Mouse (Mus musculus): Measurements from ENCODE around the gene Shank1.

Gene Shank1

GRCm38 (mm10) chr7:44337121-44337849 lies 27.2 kb downstream of the Shank1 start:
- no peak for DNase-seq (ENCODE audit: extremely low read depth, insufficient read length, low spot score)

GRCm38 (mm10) chr7:44340226-44340625 lies 30.2 kb downstream of the Shank1 start:
- no peak for DNase-seq (ENCODE audit: extremely low read depth, insufficient read length, low spot score)

GRCm38 (mm10) chr7:44341119-44341518 lies 31.1 kb downstream of the Shank1 start:
- no peak for DNase-seq (ENCODE audit: extremely low read depth, insufficient read length, low spot score)

- no peak for DNase-seq (ENCODE audit: extremely low read depth, insufficient read length, low spot score)
Measured at GRCm38 (mm10) chr7:44341714-44342113, 31.7 kb downstream of the Shank1 start.

- no peak for DNase-seq (ENCODE audit: extremely low read depth, insufficient read length, low spot score)
Measured at GRCm38 (mm10) chr7:44343459-44344015, 33.5 kb downstream of the Shank1 start.

- peak; percentile 51 for DNase-seq (ENCODE audit: extremely low read depth, insufficient read length, low spot score)
Measured at GRCm38 (mm10) chr7:44344622-44345021, 34.6 kb downstream of the Shank1 start.

- DNase-seq (ENCODE audit: extremely low read depth, insufficient read length, low spot score): no peak
Measured at GRCm38 (mm10) chr7:44349043-44349442, 39.0 kb downstream of the Shank1 start.

GRCm38 (mm10) chr7:44350957-44351711 lies 41.1 kb downstream of the Shank1 start:
- no peak for DNase-seq (ENCODE audit: extremely low read depth, insufficient read length, low spot score)

GRCm38 (mm10) chr7:44351881-44352749 lies 42.1 kb downstream of the Shank1 start:
- no peak for DNase-seq (ENCODE audit: extremely low read depth, insufficient read length, low spot score)

- no peak for DNase-seq (ENCODE audit: extremely low read depth, insufficient read length, low spot score)
Measured at GRCm38 (mm10) chr7:44352750-44353600, 42.9 kb downstream of the Shank1 start.

- DNase-seq (ENCODE audit: extremely low read depth, insufficient read length, low spot score): no peak
Measured at GRCm38 (mm10) chr7:44353601-44354340, 43.7 kb downstream of the Shank1 start.

GRCm38 (mm10) chr7:44355411-44355810 lies 45.4 kb downstream of the Shank1 start:
- no peak for DNase-seq (ENCODE audit: extremely low read depth, insufficient read length, low spot score)

GRCm38 (mm10) chr7:44356590-44357481 lies 46.8 kb downstream of the Shank1 start:
- DNase-seq (ENCODE audit: extremely low read depth, insufficient read length, low spot score): no peak

- no peak for DNase-seq (ENCODE audit: extremely low read depth, insufficient read length, low spot score)
Measured at GRCm38 (mm10) chr7:44357531-44357930, 47.5 kb downstream of the Shank1 start.

- DNase-seq (ENCODE audit: extremely low read depth, insufficient read length, low spot score): no peak
Measured at GRCm38 (mm10) chr7:44358012-44358411, 48.0 kb downstream of the Shank1 start.

GRCm38 (mm10) chr7:44358886-44359654 lies 49.0 kb downstream of the Shank1 start:
- no peak for DNase-seq (ENCODE audit: extremely low read depth, insufficient read length, low spot score)

GRCm38 (mm10) chr7:44359908-44360672 lies 50.0 kb downstream of the Shank1 start:
- DNase-seq (ENCODE audit: extremely low read depth, insufficient read length, low spot score): no peak
